29 mouse cellular contexts compared by ENCODE assay signal in genomic region chr10:89921965-89922364, GRCm38 (mm10). TPM values are rescaled to one million over a fixed set of nuclear protein-coding genes. Genes with fewer than 3 reads are reported as not detected.
DNase-seq lines count a peak whose midpoint lies in the region; ATAC-seq lines count a peak whose summit lies in the region.
"Had no signal": no experiment of that assay in that cellular context is flagged by ENCODE, and none has a peak within 500 bp of the region (broad histone marks: within the 10 kb centered on the region; RNA-seq: fewer than 3 reads in every experiment).

No protein-coding gene starts in this region.

- H3K4me3 ChIP-seq in limb, embryonic 10.5 days, result no peak overlapping the region
- H3K4me3 ChIP-seq: embryonic facial prominence, embryonic 10.5 days; embryonic facial prominence, embryonic 13.5 days; erythroblast, embryonic 14.5 days; forebrain, embryonic 12.5 days; forebrain, embryonic 15.5 days; gastrocnemius, adult 2 months; heart, adult 2 months; heart, embryonic 10.5 days; heart, embryonic 13.5 days had no signal

- H3K36me3 ChIP-seq in limb, embryonic 10.5 days, result no peaks in the 10 kb centered on the region
- H3K36me3 ChIP-seq: embryonic facial prominence, embryonic 10.5 days; embryonic facial prominence, embryonic 13.5 days; forebrain, embryonic 12.5 days; forebrain, embryonic 15.5 days; heart, embryonic 10.5 days; heart, embryonic 13.5 days had no signal

- 86% methylated on average over 4 of the region's 4 CpGs for WGBS in limb, embryonic 10.5 days

- H3K4me1 ChIP-seq in limb, embryonic 10.5 days, result no peaks in the 10 kb centered on the region
- H3K4me1 ChIP-seq: embryonic facial prominence, embryonic 10.5 days; embryonic facial prominence, embryonic 13.5 days; forebrain, embryonic 12.5 days; forebrain, embryonic 15.5 days; heart, embryonic 10.5 days; heart, embryonic 13.5 days had no signal

- no peak overlapping the region for H3K27ac ChIP-seq in limb, embryonic 10.5 days
- H3K27ac ChIP-seq: embryonic facial prominence, embryonic 10.5 days; embryonic facial prominence, embryonic 13.5 days; forebrain, embryonic 12.5 days; forebrain, embryonic 15.5 days; gastrocnemius, adult 2 months; heart, adult 2 months; heart, embryonic 10.5 days; heart, embryonic 13.5 days; hindbrain, embryonic 14.5 days; hindbrain, postnatal 0 days had no signal

- no peaks in the 10 kb centered on the region for H3K9me3 ChIP-seq in limb, embryonic 10.5 days (replicated peaks)

- no peak for DNase-seq in frontal cortex, postnatal 14 days (ENCODE audit: low spot score in 2 of 2)
- peak; percentile 13 to 45 for DNase-seq in left cerebral cortex, adult 9 months (ENCODE audit: low spot score in 2 of 2)
- DNase-seq in left cerebral cortex, postnatal 36 days (ENCODE audit: low spot score in 2 of 2), result no peak
- DNase-seq in right cerebral cortex, postnatal 36 days (ENCODE audit: low spot score in 2 of 2), result peak; percentile 4 to 25
- no peak for DNase-seq in right cerebral cortex, postnatal 14 days
- DNase-seq in limb, embryonic 10.5 days (ENCODE audit: low spot score), result no peak
- DNase-seq: adrenal gland, adult 2 months; adrenal gland, postnatal 14 days; cerebellum, adult 11-12 months; cerebellum, adult 8-10 months; cerebellum, postnatal 10 days; cerebellum, postnatal 36 days; embryo, embryonic 11 days; gastrocnemius, adult 2 months; gastrocnemius, postnatal 14 days; heart, adult 2 months; heart, postnatal 14 days; heart, postnatal 4 days had no signal

- intact Hi-C loops in left cerebral cortex, postnatal 36 days (cut with DNase I), result no loop called here

- peak; percentile 87 for ATAC-seq in frontal cortex, adult (ENCODE audit: low TSS enrichment)
- ATAC-seq: forebrain, embryonic 15.5 days; hindbrain, postnatal 0 days had no signal

- no peaks in the 10 kb centered on the region for H3K27me3 ChIP-seq in limb, embryonic 10.5 days (ENCODE audit: low read depth, poor library complexity, severe bottlenecking)
- H3K27me3 ChIP-seq: embryonic facial prominence, embryonic 13.5 days; forebrain, embryonic 12.5 days; forebrain, embryonic 15.5 days; heart, embryonic 13.5 days had no signal

RNA-seq across cellular contexts. Expression of gene Anks1b, which starts 48.7 kb away (rescaled TPM):
- total RNA-seq in left cerebral cortex, postnatal 36 days (2021), result 100 to 1,000 TPM; 426 to 497 TPM
- 0.04 and 0.46 TPM in 2 replicates for polyA plus RNA-seq in limb, embryonic 10.5 days (2016; fragmentation: Nextera tagmentation; extraction: Ambion mirVana)
- total RNA-seq: MEL had no signal
- polyA plus RNA-seq: erythroblast, embryonic 14.5 days had no signal

Comparison
In these comparisons a context has a peak if more than half of its experiments do, and no peak if none do; other contexts are left out.
1. DNase-seq: peak in left cerebral cortex, adult 9 months (2 of 2) and right cerebral cortex, postnatal 36 days (2 of 2); none in frontal cortex, postnatal 14 days (0 of 2), left cerebral cortex, postnatal 36 days (0 of 2), right cerebral cortex, postnatal 14 days (single experiment) and limb, embryonic 10.5 days (single experiment).